Mouse (Mus musculus) stomach, postnatal 0 days (tissue): Measurements from ENCODE around the gene Trim25.

Experiments
- CTCF ChIP-seq: IDR thresholded peaks from 2 replicates; pipeline ENCODE4 v1.5.1; 2016; ENCODE audit warnings: antibody characterized with exemption, low read depth, mild to moderate bottlenecking, moderate library complexity
- EP300 ChIP-seq: optimal IDR thresholded peaks from 2 replicates; pipeline ENCODE3; 2016; ENCODE audit warnings: antibody characterized with exemption

- no peak for TF ChIP-seq EP300
- TF ChIP-seq CTCF: no peak
Measured at GRCm38 (mm10) chr11:89001569-89001968, 2.4 kb downstream of the Trim25 start.
